7 mouse cellular contexts compared by ENCODE assay signal in the genomic region with DNA sequence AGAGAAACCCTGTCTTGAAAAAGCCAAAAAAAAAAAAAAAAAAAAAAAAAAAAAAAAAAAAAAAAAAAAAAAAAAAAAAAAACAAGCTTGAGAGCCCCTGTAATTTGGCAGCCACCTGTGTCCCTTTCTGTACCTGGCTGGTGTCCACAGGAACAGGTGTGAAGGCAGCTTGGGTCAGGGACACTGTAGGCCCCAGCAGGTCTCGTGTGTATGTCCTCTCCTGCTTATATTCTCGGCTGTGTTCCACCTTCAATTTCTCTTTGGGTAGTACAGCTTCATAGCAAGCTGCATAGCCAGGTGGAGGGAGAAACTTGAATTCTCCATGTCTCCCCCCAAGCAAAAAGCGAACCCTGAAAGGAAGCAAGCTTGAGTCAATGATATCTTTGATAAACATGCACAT.
"Had no signal": no experiment of that assay in that cellular context is flagged by ENCODE, and none has a peak within 500 bp of the region (broad histone marks: within the 10 kb centered on the region; RNA-seq: fewer than 3 reads in every experiment).

No protein-coding gene starts in this region.

- DNase-seq: kidney, postnatal 25 days; lung, postnatal 14 days; retina, postnatal 1 day; right cerebral cortex, postnatal 4 days; spleen, adult 18-20 months; thymus, adult 2 months; thymus, postnatal 25 days had no signal
